8 mouse cellular contexts compared by ENCODE assay signal in genomic region chr7:45718331-45718730, GRCm38 (mm10). TPM values are rescaled to one million over a fixed set of nuclear protein-coding genes. Genes with fewer than 3 reads are reported as not detected.
DNase-seq lines count a peak whose midpoint lies in the region; ATAC-seq and TF ChIP-seq lines count a peak whose summit lies in the region.

No protein-coding gene starts in this region.

- TF ChIP-seq EP300 in stomach, postnatal 0 days (optimal IDR thresholded peaks at IDR 0.05) = no peak

- H3K4me3 ChIP-seq in gastrocnemius, adult 2 months = peak overlapping the region; percentile 93
- peak overlapping the region; percentile 80 for H3K4me3 ChIP-seq in thymus, adult 2 months (ENCODE audit: control insufficient read depth, insufficient read depth, low read length)
- H3K4me3 ChIP-seq in liver, embryonic 11.5 days (ENCODE audit: low read depth, low read length) = peak overlapping the region; percentile 71
- H3K4me3 ChIP-seq in stomach, postnatal 0 days (ENCODE audit: low read depth, low read length) = peak overlapping the region; percentile 79

- peak overlapping the region; percentile 94 for H3K27ac ChIP-seq in gastrocnemius, adult 2 months
- peak overlapping the region; percentile 12 for H3K27ac ChIP-seq in thymus, adult 2 months (ENCODE audit: control insufficient read depth, insufficient read depth, low read length)
- H3K27ac ChIP-seq in liver, embryonic 11.5 days (ENCODE audit: low read depth, low read length) = peak overlapping the region; percentile 75
- H3K27ac ChIP-seq in stomach, postnatal 0 days (replicated peaks) = peak overlapping the region; percentile 95

- peak overlapping the region; percentile 86 for H3K4me2 ChIP-seq in liver, embryonic 11.5 days
- H3K4me2 ChIP-seq in stomach, postnatal 0 days (replicated peaks; ENCODE audit: low read depth) = peak overlapping the region; percentile 86

- H3K9me3 ChIP-seq in liver, embryonic 11.5 days (ENCODE audit: control insufficient read depth, low read length) = no peaks in the 10 kb centered on the region
- H3K9me3 ChIP-seq in stomach, postnatal 0 days (ENCODE audit: control insufficient read depth, low read length) = no peaks in the 10 kb centered on the region

- TF ChIP-seq CTCF in gastrocnemius, adult 2 months (IDR thresholded peaks at IDR 0.05) = no peak
- no peak; the same call in 1 of the 2 replicates for TF ChIP-seq CTCF in thymus, adult 2 months (IDR thresholded peaks at IDR 0.05; ENCODE audit: borderline replicate concordance, control insufficient read depth, extremely low read depth, insufficient read depth, low read length, poor library complexity)
- TF ChIP-seq CTCF in stomach, postnatal 0 days (IDR thresholded peaks at IDR 0.05; ENCODE audit: low read depth) = no peak

- ATAC-seq in liver, embryonic 11.5 days (replicated peaks; ENCODE audit: low FRiP score) = no peak
- ATAC-seq in stomach, postnatal 0 days (ENCODE audit: low FRiP score, low TSS enrichment) = no peak

- TF ChIP-seq POLR2A in thymus, adult 2 months (IDR thresholded peaks at IDR 0.05; ENCODE audit: control insufficient read depth, extremely low read depth, insufficient read depth, low read length, poor library complexity) = no peak

- H3K9ac ChIP-seq in liver, embryonic 11.5 days (ENCODE audit: low read depth, low read length) = peak overlapping the region; percentile 95
- peak overlapping the region; percentile 89 for H3K9ac ChIP-seq in stomach, postnatal 0 days (ENCODE audit: low read length)

- peaks cover 37% of the 10 kb centered on the region for H3K4me1 ChIP-seq in thymus, adult 2 months (replicated peaks; ENCODE audit: control insufficient read depth, insufficient read depth, low read length)
- H3K4me1 ChIP-seq in liver, embryonic 11.5 days (replicated peaks; ENCODE audit: control insufficient read depth, insufficient read depth, low read length) = peaks cover 40% of the 10 kb centered on the region
- H3K4me1 ChIP-seq in stomach, postnatal 0 days (replicated peaks; ENCODE audit: control insufficient read depth, insufficient read depth) = peaks cover 13% of the 10 kb centered on the region; the same call in 1 of the 2 replicates

- WGBS in thymus, adult 2 months = 0% methylated on average over 20 of the region's 20 CpGs
- under 1% methylated on average over 20 of the region's 20 CpGs for WGBS in liver, embryonic 11.5 days
- under 1% methylated on average over 20 of the region's 20 CpGs for WGBS in stomach, postnatal 0 days

- H3K36me3 ChIP-seq in thymus, adult 2 months (ENCODE audit: control insufficient read depth, insufficient read depth, low read length) = peaks cover 19% of the 10 kb centered on the region
- peaks cover 33% of the 10 kb centered on the region for H3K36me3 ChIP-seq in liver, embryonic 11.5 days (ENCODE audit: control insufficient read depth, insufficient read depth, low read length)
- peaks cover 16% of the 10 kb centered on the region for H3K36me3 ChIP-seq in stomach, postnatal 0 days (ENCODE audit: control insufficient read depth, insufficient read depth, low read length)

- H3K27me3 ChIP-seq in thymus, adult 2 months (ENCODE audit: control insufficient read depth, insufficient read depth, low read length) = no peaks in the 10 kb centered on the region
- no peaks in the 10 kb centered on the region for H3K27me3 ChIP-seq in liver, embryonic 11.5 days (replicated peaks; ENCODE audit: control insufficient read depth, insufficient read depth, low read length)
- no peaks in the 10 kb centered on the region for H3K27me3 ChIP-seq in stomach, postnatal 0 days (ENCODE audit: control insufficient read depth, insufficient read depth, low read length)

- intact Hi-C loops in gastrocnemius, adult 2 months (cut with DNase I) = loop anchor here (10.0 kb wide), 2 partner anchors 1164 to 1344 kb away; partner anchors contain the start of gene Nr1h2

- no peak for DNase-seq in gastrocnemius, adult 2 months
- DNase-seq in gastrocnemius, adult 8-10 months (ENCODE audit: low spot score in 2 of 2) = no peak
- no peak for DNase-seq in thymus, adult 2 months
- DNase-seq in thymus, postnatal 0 days (ENCODE audit: low spot score) = no peak
- DNase-seq in liver, embryonic 11.5 days (ENCODE audit: low spot score) = no peak
- no peak for DNase-seq in stomach, postnatal 0 days (ENCODE audit: low spot score)
- DNase-seq in urinary bladder, postnatal 36 days (ENCODE audit: low spot score in 2 of 2) = no peak
- DNase-seq in c-Kit-positive CD71-positive TER-119-positive erythroid progenitor cells, embryonic 14.5 days (ENCODE audit: low spot score) = no peak

RNA-seq across cellular contexts. Expression of gene Sphk2, which starts 0.5 kb away (rescaled TPM):
- 10 to 100 TPM; 14.4 to 15.8 TPM for total RNA-seq in gastrocnemius, adult 2 months (2021)
- 10 to 100 TPM; 10.6 to 15.0 (median 13.0) TPM for total RNA-seq in gastrocnemius, adult 8-10 months (2022)
- polyA plus RNA-seq in thymus, adult 2 months (2012; rRNA removed) = 87.4 and 88.1 TPM in 2 replicates
- 19.8 and 21.8 TPM in 2 replicates for polyA plus RNA-seq in thymus, postnatal 0 days (2015; fragmentation: Nextera tagmentation; extraction: Ambion mirVana)
- 24.2 and 25.6 TPM in 2 replicates for polyA plus RNA-seq in liver, embryonic 11.5 days (2014; fragmentation: Nextera tagmentation; extraction: Ambion mirVana)
- polyA plus RNA-seq in stomach, postnatal 0 days (2015; fragmentation: Nextera tagmentation; extraction: Ambion mirVana) = 23.6 and 24.5 TPM in 2 replicates

RNA-seq across cellular contexts. Expression of gene Fam83e, which starts 2.7 kb away (rescaled TPM):
- under 1 TPM; 0.08 to 0.31 TPM for total RNA-seq in gastrocnemius, adult 2 months (2021)
- total RNA-seq in gastrocnemius, adult 8-10 months (2022) = under 1 TPM in 2 of 4 experiments, not detected in 2; 0.10 to 0.38 TPM
- polyA plus RNA-seq in thymus, adult 2 months (2012; rRNA removed) = 1.5 and 1.7 TPM in 2 replicates
- 0.50 and 0.66 TPM in 2 replicates for polyA plus RNA-seq in thymus, postnatal 0 days (2015; fragmentation: Nextera tagmentation; extraction: Ambion mirVana)
- polyA plus RNA-seq in liver, embryonic 11.5 days (2014; fragmentation: Nextera tagmentation; extraction: Ambion mirVana) = 0.77 and 1.1 TPM in 2 replicates
- polyA plus RNA-seq in stomach, postnatal 0 days (2015; fragmentation: Nextera tagmentation; extraction: Ambion mirVana) = 21.6 and 24.8 TPM in 2 replicates

RNA-seq across cellular contexts. Expression of gene Rpl18, which starts 3.1 kb away (rescaled TPM):
- 100 to 1,000 TPM; 451 to 508 TPM for total RNA-seq in gastrocnemius, adult 2 months (2021)
- 100 to 1,000 TPM; 479 to 609 (median 594) TPM for total RNA-seq in gastrocnemius, adult 8-10 months (2022)
- polyA plus RNA-seq in thymus, adult 2 months (2012; rRNA removed) = 2,384 and 2,707 TPM in 2 replicates
- 1,315 and 1,426 TPM in 2 replicates for polyA plus RNA-seq in thymus, postnatal 0 days (2015; fragmentation: Nextera tagmentation; extraction: Ambion mirVana)
- 1,405 and 1,469 TPM in 2 replicates for polyA plus RNA-seq in liver, embryonic 11.5 days (2014; fragmentation: Nextera tagmentation; extraction: Ambion mirVana)
- 893 and 919 TPM in 2 replicates for polyA plus RNA-seq in stomach, postnatal 0 days (2015; fragmentation: Nextera tagmentation; extraction: Ambion mirVana)

RNA-seq across cellular contexts. Expression of gene Spaca4, which starts 7.3 kb away (rescaled TPM):
- not detected for total RNA-seq in gastrocnemius, adult 2 months (2021)
- total RNA-seq in gastrocnemius, adult 8-10 months (2022) = not detected
- not detected in 2 replicates for polyA plus RNA-seq in thymus, adult 2 months (2012; rRNA removed)
- polyA plus RNA-seq in thymus, postnatal 0 days (2015; fragmentation: Nextera tagmentation; extraction: Ambion mirVana) = not detected in 2 replicates
- polyA plus RNA-seq in liver, embryonic 11.5 days (2014; fragmentation: Nextera tagmentation; extraction: Ambion mirVana) = not detected in 2 replicates
- polyA plus RNA-seq in stomach, postnatal 0 days (2015; fragmentation: Nextera tagmentation; extraction: Ambion mirVana) = 0.39 and 0.56 TPM in 2 replicates

RNA-seq across cellular contexts. Expression of gene Dbp, which starts 13.4 kb away (rescaled TPM):
- 100 to 1,000 TPM in 1 of 2 experiments, 1 to 10 TPM in 1; 8.8 to 105 TPM for total RNA-seq in gastrocnemius, adult 2 months (2021)
- total RNA-seq in gastrocnemius, adult 8-10 months (2022) = 100 to 1,000 TPM in 3 of 4 experiments, 10 to 100 TPM in 1; 69.5 to 173 (median 143) TPM
- 28.2 and 31.3 TPM in 2 replicates for polyA plus RNA-seq in thymus, adult 2 months (2012; rRNA removed)
- 10.6 and 13.4 TPM in 2 replicates for polyA plus RNA-seq in thymus, postnatal 0 days (2015; fragmentation: Nextera tagmentation; extraction: Ambion mirVana)
- polyA plus RNA-seq in liver, embryonic 11.5 days (2014; fragmentation: Nextera tagmentation; extraction: Ambion mirVana) = 1.8 and 1.9 TPM in 2 replicates
- polyA plus RNA-seq in stomach, postnatal 0 days (2015; fragmentation: Nextera tagmentation; extraction: Ambion mirVana) = 8.8 and 12.6 TPM in 2 replicates

Comparison
In these comparisons a context has a peak if more than half of its experiments do, and no peak if none do; other contexts are left out.
1. H3K27ac ChIP-seq: peak in every context shown above with its lines; median percentile 95 in stomach, postnatal 0 days; 94 in gastrocnemius, adult 2 months; 75 in liver, embryonic 11.5 days; 12 in thymus, adult 2 months.